Mouse (Mus musculus) forebrain, embryonic 13.5 days (tissue): ENCODE data around the gene Prr18. TPM values are rescaled to one million over a fixed set of nuclear protein-coding genes. Genes with fewer than 3 reads are reported as not detected.

Experiments
- polyA plus RNA-seq: library from polyadenylated mRNA; unstranded; fragments of >200 nt; fragmentation: Nextera tagmentation; extraction: Ambion mirVana; gene quantifications from 2 replicates; pipeline ENCODE4 v1.2.1, GENCODE M21; 2015

The Prr18 gene
- polyA plus RNA-seq, 1 experiment from 2014 or later: 5.1 TPM

Other genes with a start within 250 kb of the Prr18 start
- 0.21 TPM in 1 of 2 replicates, not detected in the other for gene Gm49673, start 189.7 kb upstream of the Prr18 start, polyA plus RNA-seq
- gene Rnaset2a, start 189.4 kb upstream of the Prr18 start, polyA plus RNA-seq: 10.3 and 10.9 TPM in 2 replicates
- gene Fgfr1op, start 172.0 kb upstream of the Prr18 start, polyA plus RNA-seq: 28.8 and 31.6 TPM in 2 replicates
- gene Ccr6, start 101.4 kb upstream of the Prr18 start, polyA plus RNA-seq: not detected in 2 replicates
- 219 and 228 TPM in 2 replicates for gene Mpc1, start 54.6 kb upstream of the Prr18 start, polyA plus RNA-seq
- gene Sft2d1, start 26.4 kb upstream of the Prr18 start, polyA plus RNA-seq: 113 and 114 TPM in 2 replicates
- gene T2, start 18.5 kb downstream of the Prr18 start, polyA plus RNA-seq: 0.41 and 0.53 TPM in 2 replicates
- 0.28 and 0.70 TPM in 2 replicates for gene T, start 97.0 kb downstream of the Prr18 start, polyA plus RNA-seq
- 13.1 and 13.4 TPM in 2 replicates for gene Pde10a, start 187.9 kb downstream of the Prr18 start, polyA plus RNA-seq
- gene Gm17087, start 229.5 kb downstream of the Prr18 start, polyA plus RNA-seq: not detected in 2 replicates